Mouse (Mus musculus) central nervous system, embryonic 18 days (tissue): ENCODE results near the gene C130060K24Rik. TPM values are rescaled to one million over a fixed set of nuclear protein-coding genes. Genes with fewer than 3 reads are reported as not detected.

Source experiments
- polyA plus RNA-seq: library from polyadenylated mRNA; depleted of rRNA; stranded (reverse); fragments of >200 nt; gene quantifications from 2 replicates; pipeline ENCODE4 v1.2.3, GENCODE M21; 2012; rRNA removed

The C130060K24Rik gene
- polyA plus RNA-seq = 1.0 and 1.4 TPM in 2 replicates

DNA sequence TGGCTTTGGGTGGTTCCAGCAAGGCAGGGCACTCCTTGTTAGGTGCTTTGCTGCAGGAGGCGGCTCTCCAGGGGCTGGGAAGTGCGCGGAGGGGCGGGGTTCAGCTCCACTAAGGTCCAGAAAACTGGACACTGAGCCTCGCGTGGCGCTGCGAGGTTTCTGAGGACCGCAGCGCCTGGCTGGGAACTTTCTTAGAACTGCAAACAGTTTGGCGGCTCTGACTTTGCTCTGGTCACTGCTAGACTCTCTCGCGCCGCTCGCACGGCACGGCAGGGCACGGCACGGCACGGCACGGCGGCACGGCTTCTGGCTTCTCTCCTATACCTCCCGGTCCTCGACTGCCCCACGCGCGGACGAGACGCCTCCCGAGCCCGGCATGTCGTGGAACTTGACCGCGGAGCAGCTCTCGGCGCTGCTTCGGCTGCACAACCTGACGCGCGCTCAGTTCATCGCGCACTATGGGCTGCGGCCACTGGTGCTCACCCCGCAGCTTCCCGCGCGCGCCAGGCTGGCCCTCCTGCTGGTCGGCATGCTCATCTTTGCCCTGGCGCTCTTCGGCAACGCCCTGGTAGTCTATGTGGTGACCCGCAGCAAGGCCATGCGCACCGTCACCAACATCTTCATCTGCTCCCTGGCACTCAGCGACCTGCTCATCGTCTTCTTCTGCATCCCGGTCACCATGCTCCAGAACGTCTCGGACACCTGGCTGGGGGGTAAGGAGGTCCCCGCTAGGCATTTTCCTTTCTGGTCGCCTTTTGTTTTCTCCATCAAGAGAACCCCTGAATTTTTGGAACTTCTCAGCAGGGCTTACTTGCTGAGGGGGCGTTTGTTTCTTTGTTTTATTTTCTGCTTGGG lies at the start of gene C130060K24Rik:
Gene C130060K24Rik, plus strand, starts transcription at position 188 of the 855 bp plus-strand sequence.

Other genes with a start within 250 kb of the C130060K24Rik start
- 2.3 and 2.6 TPM in 2 replicates for gene Hpgds, start 236.2 kb upstream of the C130060K24Rik start, polyA plus RNA-seq
- gene Tnip3, start 144.2 kb downstream of the C130060K24Rik start, polyA plus RNA-seq = 0.03 TPM in 1 of 2 replicates, not detected in the other